Mouse (Mus musculus) olfactory bulb, adult 2 months (tissue): ENCODE results near the gene Acap3. TPM values are rescaled to one million over a fixed set of nuclear protein-coding genes. Genes with fewer than 3 reads are reported as not detected.

ENCODE experiments used
- H3K27ac ChIP-seq: fragments of 200-500 bp; 2 replicates; pipeline ENCODE4 v1.5.1; 2012; ENCODE audit warnings: low read depth, low read length; ENCODE audit not compliant: insufficient read depth
- H3K4me1 ChIP-seq: fragments of 200-500 bp; 2 replicates; pipeline ENCODE4 v1.6.1; 2012; ENCODE audit warnings: low read length; ENCODE audit not compliant: control insufficient read depth, insufficient read depth
- H3K4me3 ChIP-seq: fragments of 200-500 bp; 2 replicates; pipeline ENCODE4 v1.5.1; 2012; ENCODE audit warnings: mild to moderate bottlenecking, low read depth, low read length, moderate library complexity; ENCODE audit not compliant: insufficient read depth
- CTCF ChIP-seq: fragments of 200-500 bp; IDR thresholded peaks from 2 replicates; pipeline ENCODE4 v1.5.1; 2012; ENCODE audit warnings: low read depth, mild to moderate bottlenecking, low read length, moderate library complexity; ENCODE audit not compliant: insufficient read depth
- POLR2A ChIP-seq: fragments of 200-500 bp; IDR thresholded peaks from 2 replicates; pipeline ENCODE4 v1.6.1; 2012; ENCODE audit warnings: mild to moderate bottlenecking, low read depth, low read length, moderate library complexity; ENCODE audit not compliant: insufficient read depth
- WGBS: fragments of 180-500 bp; shearing (Covaris S2); methylation state at CpG from one replicate; pipeline ENCODE4 v1.1.7; 2018; 5-methylcytosine and 5-hydroxymethylcytosine counted together
- polyA plus RNA-seq: library from polyadenylated mRNA; stranded (reverse); fragments of >200 nt; gene quantifications from 2 replicates; pipeline ENCODE4 v1.2.4, GENCODE M21; 2012; ENCODE audit warnings: low replicate concordance; ENCODE audit not compliant: missing spikeins, insufficient read depth, insufficient read length

Acap3 gene
- polyA plus RNA-seq, 1 experiment = not detected

GRCm38 (mm10) chr4:155944271-155944670 lies 52.6 kb downstream of the Acap3 start:
- peaks cover 10% of the 10 kb centered on the region for H3K4me1 ChIP-seq
- peak overlapping the region; percentile 76 for H3K4me3 ChIP-seq
- 0% methylated on average over 17 of the region's 17 CpGs for WGBS
- TF ChIP-seq CTCF (no peak), POLR2A (no peak)
- H3K27ac ChIP-seq = no peak overlapping the region

DNA sequence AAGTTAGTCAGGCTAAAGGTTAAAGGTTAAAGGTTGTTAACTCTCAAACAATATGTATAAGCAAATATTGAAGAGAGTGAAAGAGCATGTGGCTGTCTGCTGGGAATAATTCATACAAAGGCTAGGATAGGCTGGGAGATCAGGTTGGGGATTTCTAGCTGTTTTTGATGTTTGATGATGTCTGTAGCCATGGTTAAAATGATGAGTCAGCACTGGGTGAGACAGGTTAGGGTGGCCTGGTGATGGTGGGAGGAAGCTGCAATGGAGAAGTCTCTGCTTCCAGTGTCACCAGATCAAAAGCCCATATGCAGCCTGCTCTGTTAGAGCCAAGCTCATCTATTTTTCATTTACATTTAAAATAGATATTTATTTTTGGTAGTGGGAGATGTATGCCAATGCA lies 55.5 kb downstream of the Acap3 start:
- TF ChIP-seq CTCF (no peak), POLR2A (no peak)
- Histone ChIP-seq H3K4me1 (peaks cover 10% of the 10 kb centered on the region), H3K27ac (no peak overlapping the region), H3K4me3 (no peak overlapping the region)

GRCm38 (mm10) chr4:155955491-155955890 lies 63.9 kb downstream of the Acap3 start:
- Histone ChIP-seq H3K27ac (no peak overlapping the region), H3K4me1 (no peaks in the 10 kb centered on the region), H3K4me3 (no peak overlapping the region)
- WGBS = 91% methylated on average over 6 of the region's 6 CpGs
- TF ChIP-seq POLR2A (no peak), CTCF (no peak)

Other genes with a start within 250 kb of the Acap3 start
- not detected in 2 replicates for gene Gm10563, start 246.4 kb upstream of the Acap3 start, polyA plus RNA-seq
- gene Mmp23, start 238.4 kb upstream of the Acap3 start, polyA plus RNA-seq = not detected in 2 replicates
- gene Mib2, start 222.6 kb upstream of the Acap3 start, polyA plus RNA-seq = not detected in 2 replicates
- not detected in 2 replicates for gene Fndc10, start 197.5 kb upstream of the Acap3 start, polyA plus RNA-seq
- gene Ssu72, start 187.0 kb upstream of the Acap3 start, polyA plus RNA-seq = not detected in 2 replicates
- not detected in 2 replicates for gene Tmem240, start 157.0 kb upstream of the Acap3 start, polyA plus RNA-seq
- not detected in 2 replicates for gene Atad3a, start 130.7 kb upstream of the Acap3 start, polyA plus RNA-seq
- not detected in 2 replicates for gene Vwa1, start 117.1 kb upstream of the Acap3 start, polyA plus RNA-seq
- gene Tmem88b, start 105.9 kb upstream of the Acap3 start, polyA plus RNA-seq = not detected in 2 replicates
- gene Ankrd65, start 101.4 kb upstream of the Acap3 start, polyA plus RNA-seq = not detected in 2 replicates
- not detected in 2 replicates for gene Mrpl20, start 88.9 kb upstream of the Acap3 start, polyA plus RNA-seq
- gene Ccnl2, start 79.3 kb upstream of the Acap3 start, polyA plus RNA-seq = 186 and 258 TPM in 2 replicates
- gene Aurkaip1, start 60.5 kb upstream of the Acap3 start, polyA plus RNA-seq = not detected in 2 replicates
- not detected in 2 replicates for gene Mxra8, start 52.1 kb upstream of the Acap3 start, polyA plus RNA-seq
- gene Dvl1, start 44.4 kb upstream of the Acap3 start, polyA plus RNA-seq = not detected in 2 replicates
- gene Tas1r3, start 28.5 kb upstream of the Acap3 start, polyA plus RNA-seq = not detected in 2 replicates
- not detected in 2 replicates for gene Cptp, start 22.4 kb upstream of the Acap3 start, polyA plus RNA-seq
- not detected in 2 replicates for gene Ints11, start 22.3 kb upstream of the Acap3 start, polyA plus RNA-seq
- gene Pusl1, start within 50 bp of the Acap3 start, polyA plus RNA-seq = not detected in 2 replicates
- not detected in 2 replicates for gene Ube2j2, start 52.0 kb downstream of the Acap3 start, polyA plus RNA-seq
- not detected in 2 replicates for gene C1qtnf12, start 70.5 kb downstream of the Acap3 start, polyA plus RNA-seq
- not detected in 2 replicates for gene B3galt6, start 100.8 kb downstream of the Acap3 start, polyA plus RNA-seq
- 218 TPM in 1 of 2 replicates, not detected in the other for gene Sdf4, start 101.0 kb downstream of the Acap3 start, polyA plus RNA-seq
- not detected in 2 replicates for gene Tnfrsf4, start 122.0 kb downstream of the Acap3 start, polyA plus RNA-seq
- not detected in 2 replicates for gene Tnfrsf18, start 134.3 kb downstream of the Acap3 start, polyA plus RNA-seq
- gene Ttll10, start 167.6 kb downstream of the Acap3 start, polyA plus RNA-seq = not detected in 2 replicates
- gene 9430015G10Rik, start 218.2 kb downstream of the Acap3 start, polyA plus RNA-seq = not detected in 2 replicates
- not detected in 2 replicates for gene Rnf223, start 238.7 kb downstream of the Acap3 start, polyA plus RNA-seq